Mouse (Mus musculus): ENCODE measurements around the gene Gm15155.
"Not testable (repeated sequence)": the region's sequence is repeated elsewhere in the genome, so short reads cannot be mapped to it uniquely, and the experiment has no call there.

Gene Gm15155

DNA sequence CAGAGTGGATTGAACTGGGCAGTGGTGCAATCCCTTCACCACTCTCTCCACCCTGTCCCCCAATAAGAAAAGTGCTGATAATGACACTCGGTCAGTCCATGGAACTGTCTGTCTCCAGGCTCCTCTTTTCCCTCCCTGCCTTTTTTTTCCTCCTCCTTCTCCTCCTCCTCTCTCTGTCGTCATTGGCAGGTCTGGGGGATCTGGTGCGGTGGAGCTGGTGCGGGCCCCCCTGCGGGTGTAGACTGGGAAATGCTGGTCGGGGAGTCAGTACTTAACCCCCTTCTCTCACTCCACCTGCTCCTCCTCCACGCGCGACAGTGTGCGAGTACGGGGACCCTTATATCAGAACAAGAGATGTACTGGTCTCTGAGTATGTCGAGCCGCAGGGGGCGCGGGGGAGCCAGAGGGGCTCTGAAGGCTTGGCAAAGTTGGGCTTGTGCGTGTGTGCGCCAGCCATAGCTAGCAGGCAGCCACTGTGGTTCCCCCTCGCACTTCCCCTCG is at the start of gene Gm15155:
Gm15155 (plus strand) TSS at position 401 of the 501 bp plus-strand sequence.
- DNase-seq = peak; percentile 2 to 17

- no peak for DNase-seq
Observed at GRCm38 (mm10) chrX:155579791-155580190, 44.8 kb upstream of the Gm15155 start.

DNA sequence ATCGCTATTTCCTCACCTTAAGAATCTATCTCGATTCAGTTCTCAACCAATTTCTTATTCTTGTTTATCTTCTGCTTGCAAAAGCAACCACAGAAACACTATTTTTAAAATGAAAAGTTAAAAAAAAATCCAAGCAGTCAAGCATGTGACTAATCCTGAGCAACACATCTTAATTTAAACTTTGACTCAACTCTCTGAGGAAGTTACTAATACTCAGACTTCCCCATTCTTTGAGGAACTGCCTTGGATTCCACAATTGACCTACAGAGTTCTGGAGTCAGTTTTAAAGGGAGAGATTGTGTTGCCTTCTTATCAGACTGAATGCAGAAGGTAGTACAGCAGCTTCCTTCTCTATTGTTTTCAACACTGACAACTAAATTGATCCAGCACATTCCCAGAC is 40.0 kb upstream of the Gm15155 start:
- DNase-seq = no peak

DNA sequence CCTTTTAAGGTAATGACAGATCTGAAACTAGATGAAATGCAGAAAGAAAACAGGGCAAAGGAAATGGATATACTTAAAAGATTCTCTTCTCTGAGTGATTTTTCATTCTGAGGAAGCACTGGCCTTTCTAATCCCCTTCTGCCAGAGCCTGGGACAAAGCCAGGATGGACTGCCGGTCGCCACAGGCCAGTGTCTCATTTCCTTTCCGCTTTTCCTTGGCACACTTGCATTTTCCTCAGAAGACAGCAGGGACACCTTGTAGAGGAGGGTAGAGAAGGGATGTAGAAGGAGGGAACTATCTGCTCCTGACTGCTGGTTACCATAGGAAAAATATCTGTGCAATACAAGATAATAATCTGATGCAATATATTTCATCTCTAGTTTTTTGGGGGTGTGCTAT is 33.1 kb upstream of the Gm15155 start:
- DNase-seq = no peak

GRCm38 (mm10) chrX:155592467-155592866 is 32.1 kb upstream of the Gm15155 start:
- no peak for DNase-seq

- DNase-seq = no peak
Observed at GRCm38 (mm10) chrX:155594685-155595084, 29.9 kb upstream of the Gm15155 start.

- DNase-seq = no peak
Observed at GRCm38 (mm10) chrX:155596390-155596789, 28.2 kb upstream of the Gm15155 start.

DNA sequence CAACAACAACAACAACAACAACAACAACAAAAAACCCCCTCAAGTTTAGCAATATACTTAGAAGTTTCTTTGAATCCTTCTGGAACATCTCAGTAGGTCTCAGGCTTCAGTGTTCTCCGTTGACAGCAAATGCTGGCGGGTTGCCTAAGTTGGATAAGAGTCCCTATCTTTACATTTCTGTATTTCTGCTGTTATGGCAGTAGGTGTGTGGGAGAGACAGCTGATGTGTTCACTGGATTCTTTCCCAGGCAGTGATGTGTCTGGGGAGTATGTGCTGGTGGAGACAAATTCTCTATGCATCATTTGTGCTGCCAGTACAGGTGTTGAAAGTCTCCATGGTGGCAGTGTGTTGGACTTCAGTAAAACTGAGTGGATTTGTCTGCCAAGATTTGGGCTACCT is 23.3 kb upstream of the Gm15155 start:
- DNase-seq = no peak

DNA sequence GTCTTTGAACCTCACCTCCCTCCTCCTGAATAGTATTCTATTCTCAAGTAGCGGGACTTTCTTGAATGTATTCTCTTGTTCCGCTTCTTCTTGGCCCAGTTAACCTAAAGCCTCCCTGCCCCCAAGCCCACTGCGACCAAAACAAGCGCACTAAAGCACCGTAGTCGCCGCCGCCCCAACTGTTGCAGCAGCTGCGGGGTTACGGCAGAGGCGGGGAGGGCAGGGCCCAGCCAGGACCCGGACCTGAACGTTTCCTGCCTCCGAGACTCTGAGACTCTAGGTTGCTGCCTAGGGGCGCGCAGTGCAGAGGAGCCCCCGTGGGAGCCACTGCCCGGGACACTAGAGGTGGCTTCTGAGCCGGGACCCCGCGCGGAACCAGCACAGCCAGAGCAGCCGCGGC is 2.0 kb upstream of the Gm15155 start:
- peak in 1 of 2 experiments; percentile 6 for DNase-seq

GRCm38 (mm10) chrX:155622961-155623599 is 1.5 kb upstream of the Gm15155 start:
- DNase-seq = peak; percentile 4 to 19

DNA sequence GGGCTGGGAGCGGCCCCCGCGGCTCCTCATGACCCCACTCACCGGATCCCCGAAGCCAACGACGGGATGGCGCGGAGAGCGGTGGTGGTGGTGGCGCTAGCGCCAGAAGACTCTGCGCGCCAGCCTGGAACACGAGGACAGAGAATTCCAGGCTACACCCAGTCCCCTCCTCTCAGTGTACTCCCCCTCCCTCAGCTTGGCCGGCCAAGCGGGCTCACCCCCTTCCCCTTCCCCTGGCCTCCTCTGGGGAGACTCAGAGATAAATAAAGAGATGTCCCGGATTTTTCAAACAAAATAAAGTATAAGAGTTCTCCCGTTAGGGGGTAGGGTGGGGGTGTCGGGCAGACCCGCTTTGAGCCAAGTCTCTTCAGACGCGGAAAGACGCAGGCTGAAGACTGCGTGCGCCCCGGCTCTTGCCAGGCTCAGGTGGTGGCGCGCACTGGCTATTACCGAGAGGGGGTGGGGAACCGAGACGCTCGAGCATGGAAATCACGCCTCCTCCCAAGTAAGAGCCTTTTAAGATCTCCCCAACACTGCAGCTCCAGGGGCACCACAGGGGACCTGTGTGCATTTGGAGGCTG is 750 bp upstream of the Gm15155 start, which contains the start of gene Ptchd1:
Ptchd1 (minus strand) TSS at position 114 of the 581 bp plus-strand sequence.
- peak; percentile 8 to 30 for DNase-seq

DNA sequence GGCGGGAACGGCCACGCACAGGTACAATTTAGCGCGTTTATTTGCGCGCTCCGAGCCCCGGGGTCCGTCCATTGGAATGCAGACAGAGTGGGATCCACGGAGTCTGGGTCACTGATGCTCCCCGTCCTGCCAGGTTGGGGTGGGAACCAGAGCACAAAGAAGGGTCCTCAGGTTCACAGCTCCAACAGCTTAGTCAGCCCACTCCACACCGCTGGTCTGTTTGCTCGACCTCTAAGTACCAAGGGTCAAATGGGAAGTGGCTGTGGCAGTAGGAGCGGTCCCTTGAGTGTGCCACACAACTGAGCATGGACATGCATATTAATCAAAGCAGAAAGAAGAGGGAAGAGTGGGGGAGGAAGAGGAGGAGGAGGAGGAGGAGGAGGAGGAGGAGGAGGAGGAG is 354 bp downstream of the Gm15155 start:
- no peak for DNase-seq

DNA sequence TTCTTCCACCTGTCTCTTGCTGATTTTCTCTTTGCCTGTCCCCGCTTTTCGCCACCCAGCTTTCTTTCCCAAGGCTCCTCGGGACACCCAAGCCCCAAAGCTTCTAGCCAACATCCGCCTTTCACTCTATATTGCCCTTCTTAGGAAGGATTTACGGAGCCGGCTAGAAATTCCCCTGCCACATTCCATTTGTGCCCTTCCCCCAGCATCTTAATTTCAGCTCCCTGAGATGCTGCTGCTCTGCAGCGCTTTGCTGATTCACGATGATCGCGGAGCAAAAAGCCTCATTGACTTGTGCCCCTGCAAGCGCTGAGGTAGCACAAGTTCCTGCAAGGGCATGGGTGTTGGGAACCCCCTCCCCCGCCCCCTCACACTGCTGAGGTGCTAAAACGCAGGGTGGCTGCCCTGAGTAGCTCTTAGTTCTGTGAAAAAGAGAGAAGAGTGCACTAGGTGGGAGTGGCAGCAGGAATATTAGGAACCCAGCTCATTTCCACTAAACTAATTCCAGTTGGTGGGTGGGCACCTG is 1.2 kb downstream of the Gm15155 start:
- peak; percentile 3 to 14 for DNase-seq

DNA sequence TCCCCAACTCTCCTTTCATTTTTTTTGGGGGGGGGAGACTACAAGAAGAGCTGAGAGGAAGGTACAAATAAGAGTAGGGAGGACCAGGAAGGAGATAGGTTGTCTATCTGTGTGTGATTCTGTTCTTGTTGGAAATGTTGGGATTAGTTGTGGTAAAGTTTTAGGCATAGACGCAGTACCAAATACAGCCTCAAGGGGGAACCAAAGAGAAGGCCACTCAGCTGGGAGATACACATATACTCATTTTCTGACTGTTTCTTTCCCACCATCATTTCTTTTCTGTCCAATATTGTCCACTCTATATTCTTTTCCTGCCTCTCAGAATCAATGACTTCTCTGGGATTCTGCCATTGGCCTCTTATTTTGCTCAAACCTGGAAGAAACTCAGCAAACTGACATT is 19.4 kb downstream of the Gm15155 start:
- DNase-seq = peak; percentile 4 to 10

DNA sequence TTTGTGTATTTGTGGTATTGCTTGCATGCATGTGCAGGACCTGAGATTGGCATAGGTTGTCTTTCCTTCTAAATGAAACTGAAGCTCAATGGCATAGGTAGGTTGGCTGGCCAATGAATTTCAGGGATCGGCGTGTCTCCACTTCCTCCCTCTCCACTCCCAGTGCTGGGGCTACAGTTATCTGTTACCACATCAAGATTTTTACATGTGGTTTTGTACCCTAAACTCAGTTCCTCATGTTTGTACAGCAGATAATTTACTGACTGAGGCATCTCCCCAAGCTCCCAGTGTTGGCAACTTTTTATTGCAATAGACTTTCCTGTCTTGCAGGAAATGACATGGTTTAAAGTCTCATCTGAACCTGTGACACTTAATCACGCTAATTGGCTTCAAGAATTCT is 21.4 kb downstream of the Gm15155 start:
- no peak for DNase-seq

DNA sequence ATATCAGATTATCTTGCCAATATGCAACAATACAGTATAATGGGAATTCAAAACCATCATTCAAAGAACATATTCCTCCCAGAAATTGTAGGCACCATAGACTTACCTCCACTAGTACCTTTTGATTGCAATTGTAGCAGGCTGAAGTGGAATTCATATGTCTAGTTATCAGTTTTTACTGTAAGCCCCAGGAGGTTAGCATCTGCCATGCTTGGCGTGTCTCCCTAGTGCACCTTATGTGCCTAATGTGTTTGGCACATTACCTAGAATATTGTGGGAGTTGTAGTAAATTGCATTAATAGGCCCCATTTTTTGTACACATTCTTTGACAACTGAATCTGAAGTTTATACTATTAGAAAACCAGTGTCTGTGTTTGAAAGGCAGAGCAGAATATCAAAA is 33.4 kb downstream of the Gm15155 start:
- no peak for DNase-seq

DNA sequence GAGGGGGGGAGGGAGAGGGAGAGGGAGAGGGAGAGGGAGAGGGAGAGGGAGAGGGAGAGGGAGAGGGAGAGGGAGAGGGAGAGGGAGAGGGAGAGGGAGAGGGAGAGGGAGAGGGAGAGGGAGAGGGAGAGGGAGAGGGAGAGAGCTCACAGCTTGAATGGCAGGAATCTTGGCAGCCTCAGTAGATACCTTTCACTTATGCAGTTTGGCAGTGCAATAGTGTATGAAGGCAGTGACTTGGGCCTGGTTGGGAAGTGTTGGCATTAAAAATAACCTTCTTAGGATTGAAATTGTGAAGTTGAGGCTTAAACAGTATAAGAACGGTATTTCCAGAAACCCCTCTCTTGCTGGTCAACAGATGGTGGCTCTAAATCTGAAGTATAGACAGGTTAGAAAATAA is 65.9 kb downstream of the Gm15155 start:
- not testable (repeated sequence) for DNase-seq

DNA sequence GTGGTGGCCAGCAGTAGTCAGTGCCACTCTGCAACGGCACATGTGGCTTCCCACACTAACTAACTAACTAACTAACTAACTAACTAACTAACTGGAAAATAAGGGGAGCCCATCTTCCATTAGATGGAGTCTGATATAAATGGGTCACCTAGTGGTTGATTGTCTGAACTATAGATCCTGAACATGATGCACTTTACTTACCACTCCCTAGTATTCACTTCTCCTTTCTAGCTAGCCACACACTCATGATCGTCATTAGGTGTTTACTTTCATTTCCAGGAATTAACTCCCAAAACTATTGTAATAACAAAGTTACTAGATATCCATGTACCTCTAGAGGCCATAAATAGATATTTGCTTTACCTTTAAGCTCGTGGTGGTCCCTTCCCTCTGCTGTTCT is 99.6 kb downstream of the Gm15155 start:
- no peak for DNase-seq

DNA sequence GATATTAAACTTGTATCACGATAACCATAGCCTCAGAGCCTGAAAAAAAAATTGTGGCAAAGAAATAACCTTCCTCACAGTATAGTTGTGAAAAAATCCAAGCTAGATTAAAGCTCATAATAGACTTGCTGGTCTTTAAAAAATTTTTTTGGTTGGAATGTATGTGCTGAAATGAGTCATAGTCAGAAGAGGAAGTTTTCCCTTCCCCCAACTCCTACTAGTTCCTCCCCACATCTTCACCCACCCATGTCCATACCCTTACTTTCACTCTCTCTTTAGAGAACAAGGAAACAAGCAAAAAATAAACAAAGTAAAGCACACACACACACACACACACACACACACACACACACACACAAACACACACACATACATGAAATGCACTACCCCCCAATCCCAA is 103.8 kb downstream of the Gm15155 start:
- no peak for DNase-seq

- no peak for DNase-seq
Observed at GRCm38 (mm10) chrX:155888118-155888517, 263.6 kb downstream of the Gm15155 start.

DNA sequence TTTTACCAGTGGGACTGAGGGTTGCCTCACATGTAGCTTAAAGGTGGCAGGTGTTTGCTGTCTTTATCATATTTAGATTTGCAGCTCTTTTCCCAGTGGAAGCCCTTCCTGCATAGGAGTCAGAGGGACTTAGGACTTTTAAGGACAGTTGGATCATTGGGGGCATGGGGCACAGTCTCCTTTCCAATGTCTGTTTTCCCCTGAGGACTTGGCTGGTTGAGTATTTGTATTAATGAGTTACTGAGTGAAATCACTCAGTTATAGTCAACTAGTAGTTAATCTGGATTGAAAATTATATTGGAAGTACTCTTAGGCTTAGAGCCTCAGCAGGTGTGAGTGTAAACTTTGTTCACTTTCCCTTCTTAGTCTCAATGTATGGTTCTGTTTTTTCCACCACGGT is 275.5 kb downstream of the Gm15155 start:
- DNase-seq = no peak

- DNase-seq = no peak
Observed at GRCm38 (mm10) chrX:155901742-155902141, 277.2 kb downstream of the Gm15155 start.

DNA sequence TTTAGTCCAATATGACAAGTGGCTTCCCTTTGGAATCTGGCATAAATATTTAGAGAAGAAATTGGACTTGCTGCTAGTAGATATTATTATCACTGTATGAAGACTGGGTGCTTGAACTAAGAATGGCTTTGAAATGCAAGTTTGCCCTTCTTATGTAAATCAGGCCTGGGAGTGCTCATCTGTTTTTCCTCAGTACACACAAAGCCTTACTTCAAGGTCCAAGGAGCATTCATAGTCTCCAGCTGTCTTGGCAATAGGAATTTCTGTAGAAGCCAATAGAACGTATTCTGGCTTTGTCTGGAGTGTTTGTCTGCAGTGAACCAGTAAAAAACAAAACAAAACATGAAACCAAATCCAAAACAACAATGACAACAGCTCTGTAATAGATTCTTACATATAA is 278.6 kb downstream of the Gm15155 start:
- no peak for DNase-seq

DNA sequence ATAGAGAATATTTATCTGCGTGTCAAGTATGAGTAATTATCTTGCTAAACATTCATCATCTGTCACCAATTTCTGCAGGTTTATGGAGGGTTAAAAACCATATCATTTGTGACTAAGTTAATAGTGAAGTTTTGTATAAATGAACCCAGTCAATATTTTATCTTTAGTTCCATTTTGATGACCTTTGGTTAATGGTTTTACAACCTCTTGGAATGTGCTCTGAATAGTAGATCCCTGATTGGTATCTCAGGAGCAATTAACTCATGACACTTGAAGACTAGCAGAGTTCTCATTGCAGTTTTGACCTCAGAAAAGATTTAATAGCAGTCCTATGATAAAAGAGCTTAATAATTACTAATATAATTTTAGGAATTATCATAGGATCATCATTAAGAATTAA is 385.2 kb downstream of the Gm15155 start:
- DNase-seq = no peak

Measured in kidney, postnatal 4 days (tissue).